Mouse (Mus musculus) neural tube, embryonic 15.5 days (tissue): ENCODE measurements around the gene Osmr. TPM values are rescaled to one million over a fixed set of nuclear protein-coding genes. Genes with fewer than 3 reads are reported as not detected.
A peak's percentile ranks its signal among the peaks of the same experiment; 100 is the strongest.

Source experiments
- ATAC-seq: fragments of 200-750 bp; cut with Nextera tagmentation; 2 replicates; pipeline ENCODE4 v1.8.0; 2017; ENCODE audit warnings: mild to moderate bottlenecking, moderate TSS enrichment, moderate library complexity; ENCODE audit not compliant: low FRiP score
- H3K27ac ChIP-seq: fragments of 300-500 bp; sonication (generic); replicated peaks from 2 replicates; pipeline ENCODE4 v1.5.1; 2015; ENCODE audit warnings: mild to moderate bottlenecking, inconsistent platforms
- H3K27me3 ChIP-seq: fragments of 300-500 bp; sonication (generic); replicated peaks from 2 replicates; pipeline ENCODE4 v1.6.1; 2015; ENCODE audit warnings: inconsistent platforms
- H3K36me3 ChIP-seq: fragments of 300-500 bp; sonication (generic); 2 replicates; pipeline ENCODE4 v1.6.1; 2015; ENCODE audit warnings: inconsistent platforms
- H3K4me1 ChIP-seq: fragments of 300-500 bp; sonication (generic); 2 replicates; pipeline ENCODE4 v1.6.1; 2015; ENCODE audit warnings: inconsistent platforms
- H3K4me2 ChIP-seq: fragments of 300-500 bp; sonication (generic); 2 replicates; pipeline ENCODE4 v1.6.1; 2015; ENCODE audit warnings: inconsistent platforms, mild to moderate bottlenecking, moderate library complexity
- H3K4me3 ChIP-seq: fragments of 300-500 bp; sonication (generic); replicated peaks from 2 replicates; pipeline ENCODE4 v1.5.1; 2015; ENCODE audit warnings: mild to moderate bottlenecking, inconsistent platforms
- H3K9ac ChIP-seq: fragments of 300-500 bp; sonication (generic); replicated peaks from 2 replicates; pipeline ENCODE4 v1.6.1; 2015; ENCODE audit warnings: mild to moderate bottlenecking, inconsistent platforms
- H3K9me3 ChIP-seq: fragments of 300-500 bp; sonication (generic); replicated peaks from 2 replicates; pipeline ENCODE4 v1.6.1; 2016; ENCODE audit warnings: inconsistent platforms
- WGBS: fragments of 180-500 bp; shearing (Covaris S2); methylation state at CpG from one replicate; pipeline ENCODE4 v1.1.7; 2015; ENCODE audit warnings: mixed read lengths; 5-methylcytosine and 5-hydroxymethylcytosine counted together
- polyA plus RNA-seq: library from polyadenylated mRNA; unstranded; fragments of >200 nt; fragmentation: Nextera tagmentation; extraction: Ambion mirVana; gene quantifications from 2 replicates; pipeline ENCODE4 v1.2.1, GENCODE M21; 2015

Gene Osmr
- polyA plus RNA-seq, 1 experiment from 2014 or later, result 1.8 TPM

DNA sequence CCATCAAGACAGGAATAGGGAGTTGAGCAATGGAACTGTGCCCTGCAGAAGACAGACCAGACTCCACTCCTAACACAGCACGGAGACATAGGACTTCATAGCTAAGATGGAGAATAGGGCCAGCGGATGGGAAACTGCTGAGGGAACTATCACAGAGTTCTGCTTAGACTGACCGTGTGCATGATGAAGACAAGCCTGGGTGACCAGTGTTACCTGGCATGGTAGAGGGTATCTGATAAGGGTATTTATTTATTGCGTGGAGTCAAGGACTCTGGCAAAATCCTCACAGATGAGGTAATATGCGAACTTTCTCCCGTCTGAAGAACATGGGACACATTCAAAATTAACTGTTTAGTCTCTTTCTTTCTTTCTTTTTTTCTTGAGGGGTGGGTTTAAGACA is 9.5 kb upstream of the Osmr start:
- no peak overlapping the region for H3K4me3 ChIP-seq
- no peak overlapping the region for H3K4me2 ChIP-seq
- no peaks in the 10 kb centered on the region for H3K27me3 ChIP-seq
- H3K9ac ChIP-seq, result no peak overlapping the region
- no peaks in the 10 kb centered on the region for H3K9me3 ChIP-seq
- no peak overlapping the region for H3K27ac ChIP-seq
- no peak for ATAC-seq
- H3K4me1 ChIP-seq, result 0 out of 2 replicates have a peak, but pooled peaks cover 2% of the 10 kb centered on the region
- 89% methylated on average over 6 of the region's 6 CpGs for WGBS
- H3K36me3 ChIP-seq, result no peaks in the 10 kb centered on the region

- Histone ChIP-seq H3K27me3 (no peaks in the 10 kb centered on the region), H3K9ac (no peak overlapping the region), H3K9me3 (no peaks in the 10 kb centered on the region), H3K4me1 (0 out of 2 replicates have a peak, but pooled peaks cover 3% of the 10 kb centered on the region), H3K36me3 (no peaks in the 10 kb centered on the region), H3K4me3 (no peak overlapping the region), H3K27ac (no peak overlapping the region), H3K4me2 (no peak overlapping the region)
- no peak for ATAC-seq
- WGBS, result 46% methylated on average over 5 of the region's 5 CpGs
Measured at GRCm38 (mm10) chr15:6883816-6884215, 9.0 kb upstream of the Osmr start.

DNA sequence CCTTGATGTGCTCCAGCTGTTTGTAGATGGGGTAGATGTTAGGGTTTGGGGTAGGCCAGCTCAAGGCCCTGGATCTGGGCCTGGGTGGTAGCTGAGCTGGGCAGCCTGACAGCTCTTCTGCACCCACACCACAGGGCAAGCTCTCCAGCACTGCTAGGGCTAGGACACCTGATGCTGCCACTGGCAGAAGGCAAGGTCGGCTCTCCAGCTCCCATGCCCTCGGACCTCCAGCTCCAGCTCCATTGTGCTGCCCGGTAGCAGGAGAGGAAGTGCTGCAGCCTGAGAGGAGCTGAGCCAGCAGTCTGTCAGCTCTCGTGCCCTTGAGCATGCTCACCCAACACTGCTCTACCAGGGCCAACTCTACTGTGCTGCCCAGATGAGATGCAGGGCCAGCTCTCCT is 8.3 kb upstream of the Osmr start:
- Histone ChIP-seq H3K9me3 (no peaks in the 10 kb centered on the region), H3K27me3 (no peaks in the 10 kb centered on the region), H3K9ac (no peak overlapping the region), H3K27ac (no peak overlapping the region), H3K4me1 (0 out of 2 replicates have a peak, but pooled peaks cover 3% of the 10 kb centered on the region), H3K36me3 (no peaks in the 10 kb centered on the region), H3K4me2 (no peak overlapping the region), H3K4me3 (no peak overlapping the region)
- no peak for ATAC-seq
- 80% methylated on average over 4 of the region's 4 CpGs for WGBS

GRCm38 (mm10) chr15:6882180-6882579 is 7.4 kb upstream of the Osmr start:
- H3K27ac ChIP-seq, result no peak overlapping the region
- no peak; the same call in 1 of the 2 replicates for ATAC-seq
- H3K36me3 ChIP-seq, result no peaks in the 10 kb centered on the region
- no peaks in the 10 kb centered on the region for H3K9me3 ChIP-seq
- 51% methylated on average over 7 of the region's 7 CpGs for WGBS
- no peaks in the 10 kb centered on the region for H3K27me3 ChIP-seq
- H3K4me1 ChIP-seq, result 0 out of 2 replicates have a peak, but pooled peaks cover 3% of the 10 kb centered on the region
- H3K4me2 ChIP-seq, result no peak overlapping the region
- no peak overlapping the region for H3K9ac ChIP-seq
- no peak overlapping the region for H3K4me3 ChIP-seq

GRCm38 (mm10) chr15:6881211-6881610 is 6.4 kb upstream of the Osmr start:
- H3K9me3 ChIP-seq, result no peaks in the 10 kb centered on the region
- H3K27me3 ChIP-seq, result no peaks in the 10 kb centered on the region; the same call in 1 of the 2 replicates
- ATAC-seq, result no peak
- no peak overlapping the region for H3K9ac ChIP-seq
- 0 out of 2 replicates have a peak, but pooled peaks cover 3% of the 10 kb centered on the region for H3K4me1 ChIP-seq
- H3K27ac ChIP-seq, result no peak overlapping the region
- H3K4me3 ChIP-seq, result no peak overlapping the region
- WGBS, result 87% methylated on average over 9 of the region's 9 CpGs
- no peak overlapping the region for H3K4me2 ChIP-seq
- no peaks in the 10 kb centered on the region for H3K36me3 ChIP-seq

GRCm38 (mm10) chr15:6873807-6874600 is 765 bp downstream of the Osmr start:
- Histone ChIP-seq H3K36me3 (no peaks in the 10 kb centered on the region), H3K4me3 (peak overlapping the region; percentile 41), H3K9me3 (no peaks in the 10 kb centered on the region), H3K27me3 (peaks cover 18% of the 10 kb centered on the region), H3K9ac (peak overlapping the region; percentile 37), H3K27ac (no peak overlapping the region), H3K4me1 (peaks cover 16% of the 10 kb centered on the region), H3K4me2 (peak overlapping the region; percentile 78)
- WGBS, result under 1% methylated on average over 52 of the region's 52 CpGs
- ATAC-seq, result peak; percentile 35; the same call in 1 of the 2 replicates

DNA sequence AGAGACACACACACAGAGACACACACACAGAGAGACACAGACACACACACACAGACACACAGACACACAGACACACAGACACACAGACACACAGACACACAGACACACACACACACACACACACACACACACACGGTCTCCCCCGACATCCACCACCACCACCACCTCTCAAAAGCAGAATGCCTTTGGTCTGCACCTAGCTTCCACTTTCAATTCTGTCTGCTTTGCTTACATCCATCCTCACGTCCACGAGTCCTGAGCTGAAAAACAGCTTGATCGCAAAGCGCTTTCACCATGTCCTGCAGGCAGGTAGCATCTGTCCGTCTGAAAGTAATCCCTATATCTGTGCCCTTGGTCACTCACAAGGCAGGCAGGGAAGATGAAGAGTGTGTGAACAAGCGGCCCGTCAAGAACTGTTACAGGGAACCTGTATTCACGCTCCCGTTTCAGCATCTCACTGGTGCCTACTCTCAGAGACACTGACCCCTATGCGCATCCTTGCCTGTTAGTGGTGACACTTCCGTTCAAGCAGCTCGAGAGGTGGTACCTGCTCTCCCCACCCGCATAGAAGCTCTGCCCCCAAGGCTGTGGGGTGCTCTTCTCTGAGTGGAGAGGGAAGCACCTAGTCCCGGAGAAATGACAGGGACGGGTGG is 1.5 kb downstream of the Osmr start:
- Histone ChIP-seq H3K4me1 (peaks cover 16% of the 10 kb centered on the region), H3K4me3 (peak overlapping the region; percentile 41), H3K36me3 (no peaks in the 10 kb centered on the region), H3K27me3 (peaks cover 18% of the 10 kb centered on the region), H3K27ac (no peak overlapping the region), H3K9me3 (no peaks in the 10 kb centered on the region), H3K9ac (no peak overlapping the region), H3K4me2 (peak overlapping the region; percentile 78)
- peak; percentile 51; the same call in 1 of the 2 replicates for ATAC-seq
- WGBS, result 45% methylated on average over 17 of the region's 17 CpGs

DNA sequence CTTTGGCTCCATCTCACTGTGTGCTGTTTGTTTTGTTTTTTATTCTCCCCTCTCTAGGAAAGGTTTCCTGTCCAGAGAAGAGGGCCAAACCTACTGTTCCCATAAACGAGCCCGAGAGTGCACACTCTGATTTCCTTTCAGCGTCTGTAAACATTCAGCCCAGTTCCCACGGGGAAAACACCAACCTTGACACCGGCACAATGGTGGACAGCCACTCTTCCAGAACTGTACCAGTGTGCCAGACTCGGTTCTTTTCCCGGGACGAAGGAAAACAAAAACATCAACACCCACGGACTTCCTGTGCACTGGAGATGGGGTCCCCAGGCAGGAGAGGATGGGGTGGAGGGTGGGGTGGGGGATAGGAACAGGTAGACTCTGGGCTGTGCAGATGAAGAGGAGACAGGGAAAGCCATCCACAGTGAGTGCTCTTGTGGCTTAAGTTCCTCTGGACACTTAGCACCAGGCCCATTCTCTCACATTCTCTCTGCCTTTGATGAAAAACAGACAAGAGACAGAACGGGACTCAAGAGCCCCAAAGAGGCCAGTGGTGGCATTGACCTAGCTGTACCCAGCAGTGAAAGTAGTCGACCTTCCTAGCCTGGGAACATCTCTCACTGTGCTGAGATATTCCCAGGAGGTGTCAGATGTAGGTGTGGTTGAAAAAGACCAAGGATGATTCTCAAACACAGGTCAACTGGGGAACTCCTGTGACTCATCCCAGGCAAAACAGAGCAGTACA is 3.0 kb downstream of the Osmr start:
- 0 out of 2 replicates have a peak, but pooled peaks cover 2% of the 10 kb centered on the region for H3K9me3 ChIP-seq
- peak overlapping the region; percentile 11; the same call in 1 of the 2 replicates for H3K4me2 ChIP-seq
- H3K27me3 ChIP-seq, result peaks cover 18% of the 10 kb centered on the region
- no peaks in the 10 kb centered on the region for H3K36me3 ChIP-seq
- H3K4me1 ChIP-seq, result peaks cover 16% of the 10 kb centered on the region
- no peak overlapping the region for H3K9ac ChIP-seq
- no peak overlapping the region for H3K4me3 ChIP-seq
- H3K27ac ChIP-seq, result no peak overlapping the region
- WGBS, result 71% methylated on average over 11 of the region's 11 CpGs
- ATAC-seq, result no peak

- Histone ChIP-seq H3K27ac (no peak overlapping the region), H3K9me3 (0 out of 2 replicates have a peak, but pooled peaks cover 2% of the 10 kb centered on the region), H3K4me1 (no peaks in the 10 kb centered on the region), H3K4me2 (no peak overlapping the region), H3K27me3 (no peaks in the 10 kb centered on the region), H3K4me3 (no peak overlapping the region), H3K36me3 (no peaks in the 10 kb centered on the region), H3K9ac (no peak overlapping the region)
- ATAC-seq, result no peak
- WGBS, result 32% methylated on average over 6 of the region's 6 CpGs
Measured at GRCm38 (mm10) chr15:6866888-6867287, 7.9 kb downstream of the Osmr start.

- 85% methylated on average over 4 of the region's 4 CpGs for WGBS
- Histone ChIP-seq H3K4me2 (no peak overlapping the region), H3K27ac (no peak overlapping the region), H3K9me3 (no peaks in the 10 kb centered on the region), H3K36me3 (no peaks in the 10 kb centered on the region), H3K27me3 (no peaks in the 10 kb centered on the region), H3K4me3 (no peak overlapping the region), H3K4me1 (no peaks in the 10 kb centered on the region), H3K9ac (no peak overlapping the region)
- ATAC-seq, result no peak
Measured at GRCm38 (mm10) chr15:6862125-6862524, 12.6 kb downstream of the Osmr start.

DNA sequence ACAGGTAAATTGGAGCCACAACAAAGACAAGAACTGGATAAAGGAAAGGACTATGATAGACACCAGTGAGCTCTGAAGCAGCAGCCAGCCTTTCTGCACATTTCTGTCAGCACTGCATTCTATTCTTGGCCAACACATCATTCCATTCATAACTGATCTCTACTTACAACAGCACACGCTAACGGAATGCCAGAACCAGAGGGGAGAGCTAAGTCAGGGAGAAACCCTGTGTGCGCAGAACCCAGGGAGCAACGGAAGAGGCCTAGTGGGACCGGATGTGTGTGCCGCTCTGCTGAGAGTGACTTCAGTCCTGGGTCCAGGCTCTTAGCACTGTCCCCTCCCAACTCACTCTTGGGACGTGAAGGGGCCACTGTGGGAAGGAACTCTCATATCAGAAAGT is 13.2 kb downstream of the Osmr start:
- H3K36me3 ChIP-seq, result no peaks in the 10 kb centered on the region
- no peak overlapping the region for H3K4me2 ChIP-seq
- no peak overlapping the region for H3K27ac ChIP-seq
- no peak overlapping the region for H3K9ac ChIP-seq
- no peaks in the 10 kb centered on the region for H3K4me1 ChIP-seq
- 90% methylated on average over 7 of the region's 7 CpGs for WGBS
- ATAC-seq, result no peak
- H3K9me3 ChIP-seq, result no peaks in the 10 kb centered on the region
- no peaks in the 10 kb centered on the region for H3K27me3 ChIP-seq
- H3K4me3 ChIP-seq, result no peak overlapping the region
